In the genomic region with DNA sequence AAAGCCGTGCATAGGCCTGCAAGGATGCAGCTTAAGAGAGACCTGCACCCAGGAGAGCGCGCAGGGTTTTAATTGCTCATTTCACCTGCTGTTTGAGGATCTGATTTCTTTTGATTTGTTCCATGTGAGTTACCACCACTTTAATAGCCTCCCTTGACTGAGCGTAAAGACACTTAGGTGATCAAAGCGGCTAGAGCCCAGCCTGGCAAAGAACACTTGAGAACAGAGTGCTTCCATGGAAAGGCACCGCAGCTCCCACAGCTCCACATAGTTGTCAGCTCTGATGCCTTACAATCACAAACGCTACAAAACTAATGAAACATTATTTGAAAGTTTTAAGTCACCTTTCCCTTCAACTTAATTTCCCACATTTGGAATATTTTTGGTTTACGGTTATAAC, we compare ENCODE assay signal across 16 mouse cellular contexts. TPM values are rescaled to one million over a fixed set of nuclear protein-coding genes. Genes with fewer than 3 reads are reported as not detected.
DNase-seq lines count a peak whose midpoint lies in the region; ATAC-seq lines count a peak whose summit lies in the region.
"Not testable (repeated sequence)": the region's sequence is repeated elsewhere in the genome, so short reads cannot be mapped to it uniquely, and the experiment has no call there.
"Had no signal": no experiment of that assay in that cellular context is flagged by ENCODE, and none has a peak within 500 bp of the region (broad histone marks: within the 10 kb centered on the region; RNA-seq: fewer than 3 reads in every experiment).

No protein-coding gene starts in this region.

- H3K27me3 ChIP-seq in hindbrain, embryonic 14.5 days (ENCODE audit: control insufficient read depth, insufficient read depth, low read length); kidney, embryonic 14.5 days (ENCODE audit: control insufficient read depth, insufficient read depth, low read length); kidney, embryonic 16.5 days (ENCODE audit: insufficient read depth, low read length); midbrain, embryonic 16.5 days (ENCODE audit: control insufficient read depth, insufficient read depth, low read depth, low read length); neural tube, embryonic 15.5 days (replicated peaks): not testable (repeated sequence)

- ATAC-seq in hindbrain, embryonic 14.5 days (ENCODE audit: low FRiP score) = not testable (repeated sequence)
- ATAC-seq in kidney, embryonic 14.5 days (ENCODE audit: low FRiP score, low TSS enrichment) = 0 out of 2 replicates have a peak, but pooled peaks have one; percentile 60
- peak; percentile 71; the same call in 1 of the 2 replicates for ATAC-seq in kidney, embryonic 16.5 days (ENCODE audit: low FRiP score, low TSS enrichment)
- peak; percentile 42; the same call in 1 of the 2 replicates for ATAC-seq in midbrain, embryonic 16.5 days
- peak; percentile 63; the same call in 1 of the 2 replicates for ATAC-seq in neural tube, embryonic 15.5 days (ENCODE audit: low FRiP score)

- peak; percentile 8 for DNase-seq in hindbrain, embryonic 14.5 days (ENCODE audit: low spot score)

- not testable (repeated sequence) for H3K27ac ChIP-seq in hindbrain, embryonic 14.5 days; kidney, embryonic 14.5 days (ENCODE audit: low read depth, low read length); kidney, embryonic 16.5 days (ENCODE audit: low read length); midbrain, embryonic 16.5 days (ENCODE audit: low read length); neural tube, embryonic 15.5 days (replicated peaks)

- not testable (repeated sequence) for H3K4me1 ChIP-seq in hindbrain, embryonic 14.5 days (replicated peaks; ENCODE audit: control insufficient read depth, insufficient read depth, low read length); kidney, embryonic 14.5 days (ENCODE audit: control insufficient read depth, insufficient read depth, low read length); kidney, embryonic 16.5 days (ENCODE audit: insufficient read depth, low read length); midbrain, embryonic 16.5 days (ENCODE audit: control insufficient read depth, insufficient read depth, low read length); neural tube, embryonic 15.5 days

- not testable (repeated sequence) for H3K9ac ChIP-seq in hindbrain, embryonic 14.5 days; kidney, embryonic 14.5 days (ENCODE audit: low read depth, low read length); kidney, embryonic 16.5 days (replicated peaks; ENCODE audit: low read length); midbrain, embryonic 16.5 days (ENCODE audit: low read depth, low read length); neural tube, embryonic 15.5 days (replicated peaks)

- H3K4me3 ChIP-seq in hindbrain, embryonic 14.5 days (replicated peaks; ENCODE audit: low read length); kidney, embryonic 14.5 days (ENCODE audit: low read length); kidney, embryonic 16.5 days (ENCODE audit: low read length); midbrain, embryonic 16.5 days (ENCODE audit: low read depth, low read length); neural tube, embryonic 15.5 days (replicated peaks): not testable (repeated sequence)

- not testable (repeated sequence) for H3K36me3 ChIP-seq in hindbrain, embryonic 14.5 days (replicated peaks; ENCODE audit: control insufficient read depth, insufficient read depth); kidney, embryonic 14.5 days (ENCODE audit: control insufficient read depth, insufficient read depth, low read length); kidney, embryonic 16.5 days (ENCODE audit: insufficient read depth, low read length); midbrain, embryonic 16.5 days (ENCODE audit: control insufficient read depth, insufficient read depth, low read length); neural tube, embryonic 15.5 days

- H3K4me2 ChIP-seq in hindbrain, embryonic 14.5 days (replicated peaks); kidney, embryonic 14.5 days (replicated peaks; ENCODE audit: low read depth, low read length); kidney, embryonic 16.5 days (replicated peaks; ENCODE audit: low read depth, low read length); midbrain, embryonic 16.5 days (ENCODE audit: low read length); neural tube, embryonic 15.5 days: not testable (repeated sequence)

- not testable (repeated sequence) for H3K9me3 ChIP-seq in hindbrain, embryonic 14.5 days (ENCODE audit: control insufficient read depth, low read length); kidney, embryonic 14.5 days (ENCODE audit: control insufficient read depth, low read length); kidney, embryonic 16.5 days (ENCODE audit: low read length); midbrain, embryonic 16.5 days (replicated peaks; ENCODE audit: control insufficient read depth, low read length, poor library complexity, severe bottlenecking); neural tube, embryonic 15.5 days (replicated peaks)

- WGBS in hindbrain, embryonic 14.5 days = 68% methylated on average over 6 of the region's 8 CpGs
- 36% methylated on average over 7 of the region's 8 CpGs for WGBS in kidney, embryonic 14.5 days
- WGBS in kidney, embryonic 16.5 days = 32% methylated on average over 6 of the region's 8 CpGs
- 46% methylated on average over 6 of the region's 8 CpGs for WGBS in midbrain, embryonic 16.5 days
- WGBS in neural tube, embryonic 15.5 days = 52% methylated on average over 8 of the region's 8 CpGs

RNA-seq across cellular contexts. Expression of a gene that starts 8.2 kb away (rescaled TPM):
- 0.19 and 0.70 TPM in 2 replicates for polyA plus RNA-seq in hindbrain, embryonic 14.5 days (2014; fragmentation: Nextera tagmentation; extraction: Ambion mirVana)
- polyA plus RNA-seq in kidney, embryonic 14.5 days (2014; fragmentation: Nextera tagmentation; extraction: Ambion mirVana) = 0.41 and 0.49 TPM in 2 replicates
- polyA plus RNA-seq in kidney, embryonic 16.5 days (2015; fragmentation: Nextera tagmentation; extraction: Ambion mirVana) = 0.35 and 0.42 TPM in 2 replicates
- polyA plus RNA-seq in midbrain, embryonic 16.5 days (2015; fragmentation: Nextera tagmentation; extraction: Ambion mirVana) = 0.36 and 0.50 TPM in 2 replicates
- polyA plus RNA-seq in neural tube, embryonic 15.5 days (2015; fragmentation: Nextera tagmentation; extraction: Ambion mirVana) = 0.45 and 0.96 TPM in 2 replicates
- polyA plus RNA-seq: C2C12; erythroblast, embryonic 14.5 days had no signal

RNA-seq across cellular contexts. Expression of a gene that starts 34.5 kb away (rescaled TPM):
- 0.43 and 0.83 TPM in 2 replicates for polyA plus RNA-seq in hindbrain, embryonic 14.5 days (2014; fragmentation: Nextera tagmentation; extraction: Ambion mirVana)
- polyA plus RNA-seq in kidney, embryonic 14.5 days (2014; fragmentation: Nextera tagmentation; extraction: Ambion mirVana) = 1.0 and 1.3 TPM in 2 replicates
- polyA plus RNA-seq in kidney, embryonic 16.5 days (2015; fragmentation: Nextera tagmentation; extraction: Ambion mirVana) = 1.2 and 1.5 TPM in 2 replicates
- 0.42 and 0.48 TPM in 2 replicates for polyA plus RNA-seq in midbrain, embryonic 16.5 days (2015; fragmentation: Nextera tagmentation; extraction: Ambion mirVana)
- 0.77 and 2.8 TPM in 2 replicates for polyA plus RNA-seq in neural tube, embryonic 15.5 days (2015; fragmentation: Nextera tagmentation; extraction: Ambion mirVana)
- polyA plus RNA-seq: C2C12; erythroblast, embryonic 14.5 days had no signal

RNA-seq across cellular contexts. Expression of a gene that starts 50.5 kb away (rescaled TPM):
- polyA plus RNA-seq in hindbrain, embryonic 14.5 days (2014; fragmentation: Nextera tagmentation; extraction: Ambion mirVana) = not detected in 2 replicates
- polyA plus RNA-seq in kidney, embryonic 14.5 days (2014; fragmentation: Nextera tagmentation; extraction: Ambion mirVana) = not detected in 2 replicates
- not detected in 2 replicates for polyA plus RNA-seq in kidney, embryonic 16.5 days (2015; fragmentation: Nextera tagmentation; extraction: Ambion mirVana)
- not detected in 2 replicates for polyA plus RNA-seq in midbrain, embryonic 16.5 days (2015; fragmentation: Nextera tagmentation; extraction: Ambion mirVana)
- not detected in 2 replicates for polyA plus RNA-seq in neural tube, embryonic 15.5 days (2015; fragmentation: Nextera tagmentation; extraction: Ambion mirVana)
- polyA plus RNA-seq: adrenal gland, adult 2 months; brain, embryonic 14.5 days; C2C12; embryonic facial prominence, embryonic 11.5 days; embryonic facial prominence, embryonic 13.5 days; embryonic facial prominence, embryonic 15.5 days; erythroblast, embryonic 14.5 days; forebrain, embryonic 10.5 days; forebrain, embryonic 12.5 days; forebrain, embryonic 14.5 days; forebrain, embryonic 16.5 days had no signal
